Mouse (Mus musculus) kidney, embryonic 15.5 days (tissue): ENCODE measurements around the gene Cfap97d1. TPM values are rescaled to one million over a fixed set of nuclear protein-coding genes. Genes with fewer than 3 reads are reported as not detected.

Experiments used
- ATAC-seq: fragments of 200-750 bp; cut with Nextera tagmentation; replicated peaks from 2 replicates; pipeline ENCODE4 v1.8.0; 2017; ENCODE audit warnings: moderate TSS enrichment; ENCODE audit not compliant: low FRiP score
- H3K27ac ChIP-seq: fragments of 300-500 bp; sonication (generic); 2 replicates; pipeline ENCODE4 v1.5.1; 2015; ENCODE audit warnings: mild to moderate bottlenecking, inconsistent platforms
- H3K27me3 ChIP-seq: fragments of 300-500 bp; sonication (generic); 2 replicates; pipeline ENCODE4 v1.6.1; 2015; ENCODE audit warnings: inconsistent platforms
- H3K36me3 ChIP-seq: fragments of 300-500 bp; sonication (generic); 2 replicates; pipeline ENCODE4 v1.6.1; 2015; ENCODE audit warnings: inconsistent platforms
- H3K4me1 ChIP-seq: fragments of 300-500 bp; sonication (generic); 2 replicates; pipeline ENCODE4 v1.6.1; 2015; ENCODE audit warnings: inconsistent platforms
- H3K4me2 ChIP-seq: fragments of 300-500 bp; sonication (generic); 2 replicates; pipeline ENCODE4 v1.6.1; 2015; ENCODE audit warnings: moderate library complexity, mild to moderate bottlenecking, inconsistent platforms
- H3K4me3 ChIP-seq: fragments of 300-500 bp; sonication (generic); replicated peaks from 2 replicates; pipeline ENCODE4 v1.5.1; 2015; ENCODE audit warnings: mild to moderate bottlenecking, inconsistent platforms
- H3K9ac ChIP-seq: fragments of 300-500 bp; sonication (generic); 2 replicates; pipeline ENCODE4 v1.6.1; 2015; ENCODE audit warnings: mild to moderate bottlenecking, inconsistent platforms
- H3K9me3 ChIP-seq: fragments of 300-500 bp; sonication (generic); replicated peaks from 2 replicates; pipeline ENCODE4 v1.6.1; 2016; ENCODE audit warnings: inconsistent platforms
- WGBS: fragments of 180-500 bp; shearing (Covaris S2); methylation state at CpG from one replicate; pipeline ENCODE4 v1.1.7; 2015; ENCODE audit warnings: mixed read lengths; 5-methylcytosine and 5-hydroxymethylcytosine counted together
- polyA plus RNA-seq: library from polyadenylated mRNA; unstranded; fragments of >200 nt; fragmentation: Nextera tagmentation; extraction: Ambion mirVana; gene quantifications from 2 replicates; pipeline ENCODE4 v1.2.1, GENCODE M21; 2015

Cfap97d1 gene
- polyA plus RNA-seq, result not detected in 2 replicates

DNA sequence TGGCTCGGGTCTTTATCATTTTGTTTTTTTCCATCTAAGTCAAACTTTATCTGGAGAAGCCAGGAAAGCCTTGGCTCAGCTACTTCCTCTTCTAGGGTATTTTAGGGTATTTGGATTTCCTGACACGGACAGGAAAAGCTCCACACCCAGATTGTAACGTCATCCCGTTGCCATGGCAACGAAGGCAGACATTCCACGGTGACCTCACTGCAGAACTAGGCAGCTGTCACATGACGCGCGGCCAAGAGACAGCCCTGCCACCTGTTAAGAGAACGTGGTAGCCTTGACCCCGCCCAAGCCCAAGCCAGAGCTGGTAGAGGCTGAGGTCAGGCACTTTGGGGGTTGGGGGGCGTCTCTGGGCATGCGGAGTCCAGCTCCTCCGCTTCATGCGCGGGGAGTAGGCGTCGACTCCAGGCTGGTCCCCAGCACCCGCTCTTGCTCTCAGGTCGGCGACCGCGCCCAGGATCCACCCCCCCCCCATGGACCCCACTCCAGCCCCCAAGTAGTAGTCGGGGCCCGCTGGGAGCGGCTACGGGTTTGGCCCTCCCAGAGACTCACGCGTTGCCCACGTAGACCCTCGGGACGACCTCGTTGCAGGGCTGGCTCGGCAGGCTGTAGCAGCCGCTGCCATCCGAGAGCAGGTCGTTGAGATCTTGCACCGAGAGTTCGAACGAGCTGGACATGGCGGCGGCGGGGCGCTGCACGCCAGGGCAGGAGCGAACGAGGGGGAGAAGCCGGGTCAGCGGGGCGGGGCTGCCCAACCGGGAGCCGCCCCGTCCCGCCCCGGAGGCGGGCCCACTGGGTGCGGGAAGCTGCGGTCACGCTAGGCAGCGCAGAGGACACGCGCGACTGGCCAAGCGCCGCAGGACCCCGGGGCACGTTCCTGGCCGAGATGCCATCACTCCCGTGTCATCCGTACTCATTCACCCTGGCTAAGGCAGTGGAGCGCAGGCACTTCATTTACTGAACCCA lies at the start of gene Cfap97d1:
Gene Cfap97d1, plus strand, starts transcription at position 226 of the 972 bp plus-strand sequence.
- under 1% methylated on average over 71 of the region's 71 CpGs for WGBS
- peak within 1 kb of the TSS; percentile 60 for H3K4me3 ChIP-seq
- no peaks in the 10 kb centered on the region for H3K9me3 ChIP-seq
- peaks cover 58% of the 10 kb centered on the region for H3K4me1 ChIP-seq
- H3K4me2 ChIP-seq, result peak within 1 kb of the TSS; percentile 93
- peaks cover 18% of the 10 kb centered on the region for H3K27me3 ChIP-seq
- H3K27ac ChIP-seq, result peak within 1 kb of the TSS; percentile 93
- peaks cover 19% of the 10 kb centered on the region for H3K36me3 ChIP-seq
- ATAC-seq, result peak; percentile 86
- peak within 1 kb of the TSS; percentile 46 for H3K9ac ChIP-seq

DNA sequence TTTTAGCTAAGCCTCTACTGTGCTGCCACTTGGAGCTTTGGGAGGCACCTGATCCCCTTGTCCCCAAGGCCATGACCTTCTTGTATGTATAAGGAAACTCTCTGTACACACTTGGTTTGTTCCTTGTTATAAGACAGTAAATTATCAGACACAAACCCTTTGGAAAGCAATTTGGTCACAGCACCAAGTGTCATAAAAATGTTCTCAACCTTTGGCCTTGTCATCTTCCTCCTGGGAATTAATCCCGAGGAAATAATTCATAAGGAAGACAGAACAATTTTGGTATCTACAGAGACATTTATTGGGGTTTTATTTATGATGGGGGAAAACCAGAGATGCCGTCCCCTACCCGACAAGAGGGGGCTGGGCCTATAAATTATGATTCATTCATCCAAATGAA lies 48.3 kb upstream of the Cfap97d1 start:
- no peak for ATAC-seq
- H3K4me3 ChIP-seq, result no peak overlapping the region
- no peak overlapping the region for H3K27ac ChIP-seq
- no peak overlapping the region for H3K4me2 ChIP-seq
- H3K27me3 ChIP-seq, result peaks cover 15% of the 10 kb centered on the region; the same call in 1 of the 2 replicates
- H3K9ac ChIP-seq, result no peak overlapping the region
- WGBS, result 33% methylated on average over 3 of the region's 3 CpGs
- H3K36me3 ChIP-seq, result no peaks in the 10 kb centered on the region
- peaks cover 48% of the 10 kb centered on the region for H3K4me1 ChIP-seq
- H3K9me3 ChIP-seq, result no peaks in the 10 kb centered on the region

DNA sequence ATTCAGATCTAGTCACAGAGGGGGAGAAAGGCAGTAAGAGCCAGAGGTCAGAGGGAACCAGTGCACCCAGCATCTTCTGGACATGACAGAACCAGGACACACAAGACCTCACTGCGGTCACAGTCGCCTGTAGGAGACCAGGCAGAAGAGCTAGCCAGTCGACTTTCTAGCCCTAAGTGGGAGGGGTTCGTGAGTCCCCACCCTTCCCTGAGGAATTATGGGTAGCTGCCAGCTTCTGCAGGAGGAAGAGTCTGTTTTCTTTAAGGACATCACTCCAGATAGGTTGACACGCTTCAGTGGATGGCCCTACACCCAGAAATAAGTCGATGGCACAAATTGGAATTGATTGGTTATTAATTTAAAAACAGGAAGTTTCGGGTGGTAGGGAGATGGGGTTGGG lies 47.7 kb upstream of the Cfap97d1 start:
- Histone ChIP-seq H3K27ac (no peak overlapping the region), H3K36me3 (no peaks in the 10 kb centered on the region), H3K4me3 (no peak overlapping the region), H3K9me3 (no peaks in the 10 kb centered on the region), H3K9ac (no peak overlapping the region), H3K27me3 (peaks cover 20% of the 10 kb centered on the region; the same call in 1 of the 2 replicates), H3K4me1 (peaks cover 48% of the 10 kb centered on the region), H3K4me2 (peak overlapping the region; percentile 74)
- ATAC-seq, result no peak
- WGBS, result 36% methylated on average over 7 of the region's 7 CpGs

DNA sequence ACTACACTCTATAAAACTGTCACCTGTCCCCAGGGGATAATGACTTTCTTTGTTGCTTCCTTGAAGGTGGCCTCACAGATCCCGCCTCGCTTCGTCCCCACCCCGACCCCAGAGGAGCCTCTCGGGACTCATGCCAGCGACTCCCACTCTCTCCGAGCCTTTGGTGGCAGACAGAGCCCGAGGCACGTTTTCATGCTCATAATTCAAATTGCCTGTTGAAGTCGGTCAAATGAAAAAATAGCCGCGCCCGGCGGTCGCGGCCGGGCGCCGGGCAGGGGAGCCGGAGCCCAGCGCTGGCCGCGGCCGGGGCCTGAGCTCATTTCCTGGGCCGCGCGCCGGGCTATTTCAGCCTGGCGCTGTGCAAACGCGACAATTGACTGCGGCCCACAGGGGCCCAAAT lies 47.0 kb upstream of the Cfap97d1 start:
- Histone ChIP-seq H3K36me3 (no peaks in the 10 kb centered on the region), H3K27me3 (peaks cover 20% of the 10 kb centered on the region; the same call in 1 of the 2 replicates), H3K9me3 (no peaks in the 10 kb centered on the region), H3K9ac (peak overlapping the region; percentile 43; the same call in 1 of the 2 replicates), H3K4me1 (peaks cover 45% of the 10 kb centered on the region), H3K4me3 (peak overlapping the region; percentile 41), H3K4me2 (peak overlapping the region; percentile 74), H3K27ac (peak overlapping the region; percentile 54)
- under 1% methylated on average over 32 of the region's 32 CpGs for WGBS
- no peak for ATAC-seq

DNA sequence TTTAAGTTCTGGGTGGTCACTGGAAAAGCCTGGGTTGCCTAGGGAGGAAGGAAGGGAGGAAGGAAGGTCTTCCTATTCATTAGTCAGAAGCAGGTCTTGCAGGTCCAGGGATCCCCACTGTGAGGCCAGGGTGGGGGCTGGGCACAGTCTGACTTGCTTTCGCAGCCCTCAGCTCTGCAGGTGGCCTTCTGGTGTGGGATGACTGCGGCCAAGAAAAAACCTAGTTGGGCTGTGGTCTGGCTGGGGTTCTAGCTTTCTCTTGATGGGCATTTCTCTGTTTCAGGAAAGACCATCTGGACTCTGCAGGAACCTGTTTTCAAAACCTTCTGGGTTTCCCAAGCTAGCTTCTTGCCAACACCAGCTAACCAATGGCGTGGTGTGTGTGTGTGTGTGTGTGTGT lies 41.0 kb upstream of the Cfap97d1 start:
- H3K4me1 ChIP-seq, result peaks cover 18% of the 10 kb centered on the region
- H3K36me3 ChIP-seq, result no peaks in the 10 kb centered on the region
- 68% methylated on average over 3 of the region's 3 CpGs for WGBS
- H3K27ac ChIP-seq, result no peak overlapping the region
- H3K9ac ChIP-seq, result no peak overlapping the region
- no peak for ATAC-seq
- no peak overlapping the region for H3K4me3 ChIP-seq
- H3K27me3 ChIP-seq, result 0 out of 2 replicates have a peak, but pooled peaks cover 15% of the 10 kb centered on the region
- no peak overlapping the region for H3K4me2 ChIP-seq
- H3K9me3 ChIP-seq, result no peaks in the 10 kb centered on the region

DNA sequence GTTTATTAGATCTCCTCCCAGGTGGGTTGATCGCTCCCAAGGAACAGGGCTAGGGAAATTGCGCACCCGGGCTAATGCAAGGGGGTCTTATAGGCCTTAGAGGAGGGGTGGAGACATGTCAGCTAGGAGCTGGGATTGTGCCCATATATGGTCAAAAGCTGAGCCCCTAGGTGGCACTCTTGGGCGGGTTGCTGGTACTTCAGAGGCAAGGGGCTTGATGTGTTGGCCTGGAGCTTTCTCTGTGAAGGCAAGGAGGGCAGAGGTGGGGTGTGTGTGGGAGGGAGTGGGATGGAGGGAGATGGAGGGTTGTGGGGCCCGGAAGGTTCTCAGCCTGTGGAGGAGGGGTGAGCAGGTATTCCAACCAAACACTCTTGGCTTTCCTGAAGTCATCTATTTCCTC lies 37.6 kb upstream of the Cfap97d1 start:
- H3K4me3 ChIP-seq, result no peak overlapping the region
- no peaks in the 10 kb centered on the region for H3K36me3 ChIP-seq
- no peaks in the 10 kb centered on the region for H3K9me3 ChIP-seq
- 17% methylated on average over 5 of the region's 5 CpGs for WGBS
- no peak overlapping the region for H3K9ac ChIP-seq
- H3K4me1 ChIP-seq, result peaks cover 8% of the 10 kb centered on the region
- no peak overlapping the region for H3K4me2 ChIP-seq
- H3K27me3 ChIP-seq, result peaks cover 14% of the 10 kb centered on the region; the same call in 1 of the 2 replicates
- peak; percentile 56 for ATAC-seq
- no peak overlapping the region for H3K27ac ChIP-seq

DNA sequence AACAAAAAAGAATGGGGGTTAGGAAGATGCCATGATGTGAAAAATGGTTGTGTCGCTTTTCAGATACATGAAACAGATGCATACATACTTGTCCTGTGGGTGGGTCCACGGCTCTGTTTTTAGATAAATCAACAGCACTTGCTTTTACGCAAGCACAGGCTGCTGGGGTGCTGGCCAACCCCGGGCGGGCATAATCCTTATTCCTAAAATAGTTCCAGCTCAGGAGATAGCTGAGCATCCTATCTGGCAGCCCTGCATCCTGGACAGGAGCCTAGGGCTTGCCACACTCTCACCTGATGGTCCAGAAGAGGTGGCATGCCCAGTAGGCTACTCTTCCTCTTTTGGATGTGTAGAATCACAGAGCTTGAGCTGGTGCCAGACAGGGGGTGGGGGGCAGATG lies 34.1 kb upstream of the Cfap97d1 start:
- WGBS, result 86% methylated on average over 5 of the region's 5 CpGs
- no peak overlapping the region for H3K27ac ChIP-seq
- no peak overlapping the region for H3K4me3 ChIP-seq
- peaks cover 25% of the 10 kb centered on the region for H3K4me1 ChIP-seq
- no peaks in the 10 kb centered on the region for H3K36me3 ChIP-seq
- H3K27me3 ChIP-seq, result peaks cover 21% of the 10 kb centered on the region; the same call in 1 of the 2 replicates
- no peak overlapping the region for H3K9ac ChIP-seq
- H3K9me3 ChIP-seq, result no peaks in the 10 kb centered on the region
- no peak overlapping the region for H3K4me2 ChIP-seq
- no peak for ATAC-seq

DNA sequence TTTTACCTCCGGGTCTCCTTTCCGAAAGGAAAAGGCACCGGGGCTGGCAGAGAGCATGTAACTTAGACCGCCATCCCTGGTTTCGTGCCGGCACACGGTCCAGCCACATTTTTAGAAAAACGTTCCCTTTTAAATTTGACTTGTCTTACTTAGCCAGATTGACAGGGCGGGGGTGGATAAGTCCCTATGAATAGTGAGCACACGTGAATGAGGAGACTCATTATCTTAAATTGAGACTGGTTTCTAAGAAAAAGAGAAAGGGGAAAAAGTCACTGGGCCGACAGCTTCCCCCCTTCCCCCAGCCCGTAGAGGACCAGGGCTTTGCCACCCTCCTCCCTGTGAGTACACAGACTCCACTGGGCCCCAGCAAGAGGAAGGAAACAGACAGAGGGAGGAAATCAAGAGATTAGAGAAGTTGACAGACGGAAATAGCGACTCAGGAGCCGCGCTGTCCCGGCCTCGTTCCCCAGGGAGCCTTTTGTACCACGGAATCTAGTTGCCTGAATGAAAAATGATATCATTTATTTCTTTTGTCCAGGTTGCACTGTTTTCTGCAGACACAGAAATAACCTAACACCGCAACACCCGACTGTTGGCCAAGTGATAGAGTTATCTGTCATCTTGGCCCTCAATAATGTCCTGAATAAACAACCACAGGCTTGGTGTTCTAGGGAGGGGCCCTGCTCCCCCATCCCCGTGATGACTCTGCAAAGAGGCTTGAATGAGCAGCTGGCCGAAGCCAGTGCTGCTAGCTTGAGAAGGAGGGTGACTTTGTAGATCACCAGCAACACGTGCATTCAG lies 31.3 kb upstream of the Cfap97d1 start:
- peak; percentile 77 for ATAC-seq
- peaks cover 19% of the 10 kb centered on the region for H3K4me1 ChIP-seq
- no peak overlapping the region for H3K4me3 ChIP-seq
- 24% methylated on average over 24 of the region's 24 CpGs for WGBS
- H3K36me3 ChIP-seq, result no peaks in the 10 kb centered on the region
- peak overlapping the region; percentile 65 for H3K27ac ChIP-seq
- H3K9me3 ChIP-seq, result no peaks in the 10 kb centered on the region
- H3K9ac ChIP-seq, result no peak overlapping the region
- H3K27me3 ChIP-seq, result peaks cover 32% of the 10 kb centered on the region; the same call in 1 of the 2 replicates
- H3K4me2 ChIP-seq, result peak overlapping the region; percentile 36

DNA sequence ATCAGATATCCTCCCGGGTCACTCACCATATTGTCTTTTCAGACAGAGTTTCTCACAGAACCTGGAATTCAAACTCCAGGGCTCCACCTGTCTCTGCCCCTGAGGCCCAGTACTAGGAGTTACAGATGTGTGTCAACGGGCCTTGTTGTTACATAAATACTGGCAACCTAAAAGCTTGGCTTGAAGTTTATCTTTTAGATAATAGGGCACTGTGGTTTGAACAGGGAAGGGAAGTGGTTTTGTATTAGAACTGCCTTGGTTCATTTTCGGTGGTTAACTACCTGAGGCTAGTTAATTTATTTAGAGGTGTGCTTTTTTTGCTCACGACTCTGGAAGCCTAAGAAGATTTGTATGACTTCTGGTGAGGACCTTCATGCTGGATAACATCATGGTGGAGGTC lies 30.6 kb upstream of the Cfap97d1 start:
- peak overlapping the region; percentile 65 for H3K27ac ChIP-seq
- H3K9me3 ChIP-seq, result no peaks in the 10 kb centered on the region
- H3K9ac ChIP-seq, result no peak overlapping the region
- WGBS, result 43% methylated on average over 4 of the region's 4 CpGs
- no peaks in the 10 kb centered on the region for H3K36me3 ChIP-seq
- no peak for ATAC-seq
- peak overlapping the region; percentile 36 for H3K4me2 ChIP-seq
- peaks cover 19% of the 10 kb centered on the region for H3K4me1 ChIP-seq
- no peak overlapping the region for H3K4me3 ChIP-seq
- peaks cover 38% of the 10 kb centered on the region for H3K27me3 ChIP-seq

DNA sequence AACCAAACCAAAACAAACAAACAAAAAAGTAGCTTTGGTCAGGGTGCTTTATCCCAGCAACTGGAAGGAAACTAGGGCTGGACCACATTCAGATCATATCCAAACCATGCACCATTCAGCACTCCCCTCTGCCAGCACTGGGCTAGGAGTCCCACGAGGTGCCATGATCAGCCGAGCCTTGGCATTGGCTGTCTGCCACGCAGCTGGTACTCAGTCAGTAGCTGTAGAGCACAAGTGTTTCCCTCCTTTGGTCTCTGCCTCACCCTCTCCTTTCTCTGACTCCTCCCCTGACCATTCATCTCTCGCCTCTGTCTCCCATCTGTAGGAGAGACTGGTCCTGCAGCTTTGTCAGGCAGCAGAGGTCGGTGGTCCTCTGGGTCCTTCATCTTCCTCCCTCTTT lies 26.6 kb upstream of the Cfap97d1 start:
- no peak overlapping the region for H3K4me2 ChIP-seq
- H3K27me3 ChIP-seq, result peaks cover 52% of the 10 kb centered on the region
- no peaks in the 10 kb centered on the region for H3K9me3 ChIP-seq
- H3K36me3 ChIP-seq, result no peaks in the 10 kb centered on the region
- no peak overlapping the region for H3K4me3 ChIP-seq
- H3K9ac ChIP-seq, result no peak overlapping the region
- 69% methylated on average over 5 of the region's 5 CpGs for WGBS
- no peak overlapping the region for H3K27ac ChIP-seq
- ATAC-seq, result no peak
- peaks cover 21% of the 10 kb centered on the region for H3K4me1 ChIP-seq

DNA sequence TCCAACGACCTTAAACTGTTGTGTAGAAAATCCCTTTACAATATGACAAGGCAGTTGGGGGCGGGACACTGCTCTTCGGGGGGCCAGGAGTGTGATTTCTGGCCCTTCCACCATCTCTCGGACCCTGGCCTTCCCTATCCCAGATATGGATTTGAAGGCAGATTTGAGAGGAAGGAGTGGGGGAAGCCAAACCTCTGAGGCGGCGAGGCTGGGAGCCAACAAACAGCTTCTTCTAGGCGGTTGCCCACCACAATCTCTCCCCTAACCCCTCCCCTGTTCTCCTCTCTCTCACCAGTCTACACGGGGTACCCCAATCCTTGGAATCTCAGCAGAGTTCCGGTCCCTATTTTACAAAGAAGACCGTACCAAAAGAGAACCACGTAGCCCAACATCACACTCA lies 21.0 kb upstream of the Cfap97d1 start:
- peaks cover 63% of the 10 kb centered on the region for H3K4me1 ChIP-seq
- WGBS, result 7% methylated on average over 11 of the region's 11 CpGs
- no peak overlapping the region for H3K27ac ChIP-seq
- ATAC-seq, result no peak
- peaks cover 84% of the 10 kb centered on the region for H3K27me3 ChIP-seq
- peak overlapping the region; percentile 56; the same call in 1 of the 2 replicates for H3K9ac ChIP-seq
- peak overlapping the region; percentile 95 for H3K4me2 ChIP-seq
- no peaks in the 10 kb centered on the region for H3K9me3 ChIP-seq
- no peaks in the 10 kb centered on the region for H3K36me3 ChIP-seq
- H3K4me3 ChIP-seq, result peak overlapping the region; percentile 54
